Mouse (Mus musculus): ENCODE data around the gene Otof. TPM values are rescaled to one million over a fixed set of nuclear protein-coding genes. Genes with fewer than 3 reads are reported as not detected.

Gene Otof
- polyA plus RNA-seq, 1 experiment from 2014 or later: not detected

GRCm38 (mm10) chr5:30470454-30470853, 8.7 kb upstream of the Otof start:
- Histone ChIP-seq H3K9me3 (ENCODE audit: low read length) (no peaks in the 10 kb centered on the region), H3K27me3 (ENCODE audit: insufficient read depth, low read length) (peaks cover 16% of the 10 kb centered on the region), H3K36me3 (replicated peaks; ENCODE audit: insufficient read depth, low read length) (no peaks in the 10 kb centered on the region), H3K27ac (ENCODE audit: low read depth) (no peak overlapping the region), H3K9ac (replicated peaks) (no peak overlapping the region), H3K4me3 (ENCODE audit: low read depth, low read length) (no peak overlapping the region), H3K4me1 (ENCODE audit: insufficient read depth) (no peaks in the 10 kb centered on the region), H3K4me2 (ENCODE audit: low read depth, low read length) (no peak overlapping the region)
- no peak for DNase-seq
- WGBS (ENCODE audit: insufficient replicate concordance): 54% methylated on average over 6 of the region's 6 CpGs
- no peak for TF ChIP-seq CTCF (IDR thresholded peaks at IDR 0.05; ENCODE audit: low read depth)
- TF ChIP-seq EP300 (IDR thresholded peaks at IDR 0.05; ENCODE audit: low read depth): no peak
- no peak for ATAC-seq

- ATAC-seq (no peak), DNase-seq (no peak)
- Histone ChIP-seq H3K9me3 (ENCODE audit: low read length) (no peaks in the 10 kb centered on the region), H3K9ac (replicated peaks) (no peak overlapping the region), H3K36me3 (replicated peaks; ENCODE audit: insufficient read depth, low read length) (no peaks in the 10 kb centered on the region), H3K4me2 (ENCODE audit: low read depth, low read length) (no peak overlapping the region), H3K4me1 (ENCODE audit: insufficient read depth) (no peaks in the 10 kb centered on the region), H3K27ac (ENCODE audit: low read depth) (no peak overlapping the region), H3K4me3 (ENCODE audit: low read depth, low read length) (no peak overlapping the region), H3K27me3 (ENCODE audit: insufficient read depth, low read length) (peaks cover 30% of the 10 kb centered on the region)
- TF ChIP-seq CTCF (IDR thresholded peaks at IDR 0.05; ENCODE audit: low read depth) (no peak), EP300 (IDR thresholded peaks at IDR 0.05; ENCODE audit: low read depth) (no peak)
- 29% methylated on average over 9 of the region's 9 CpGs for WGBS (ENCODE audit: insufficient replicate concordance)
Measured at GRCm38 (mm10) chr5:30466315-30466714, 4.6 kb upstream of the Otof start.

GRCm38 (mm10) chr5:30465861-30466260, 4.1 kb upstream of the Otof start, which contains the start of gene 1700001C02Rik:
Gene 1700001C02Rik (plus strand): TSS chr5:30466047.
- no peak within 1 kb of the TSS for H3K4me3 ChIP-seq (ENCODE audit: low read depth, low read length)
- ATAC-seq: no peak
- WGBS (ENCODE audit: insufficient replicate concordance): 13% methylated on average over 21 of the region's 21 CpGs

GRCm38 (mm10) chr5:30460155-30460554, 1.6 kb downstream of the Otof start:
- Histone ChIP-seq H3K27me3 (ENCODE audit: insufficient read depth, low read length) (peaks cover 12% of the 10 kb centered on the region; the same call in 1 of the 2 replicates), H3K27ac (ENCODE audit: low read depth) (no peak overlapping the region), H3K4me2 (ENCODE audit: low read depth, low read length) (no peak overlapping the region), H3K4me3 (ENCODE audit: low read depth, low read length) (no peak overlapping the region), H3K9me3 (ENCODE audit: low read length) (no peaks in the 10 kb centered on the region), H3K4me1 (ENCODE audit: insufficient read depth) (no peaks in the 10 kb centered on the region), H3K36me3 (replicated peaks; ENCODE audit: insufficient read depth, low read length) (no peaks in the 10 kb centered on the region), H3K9ac (replicated peaks) (no peak overlapping the region)
- ATAC-seq (no peak), DNase-seq (no peak)
- 36% methylated on average over 4 of the region's 4 CpGs for WGBS (ENCODE audit: insufficient replicate concordance)
- TF ChIP-seq CTCF (IDR thresholded peaks at IDR 0.05; ENCODE audit: low read depth) (no peak), EP300 (IDR thresholded peaks at IDR 0.05; ENCODE audit: low read depth) (no peak)

More at GRCm38 (mm10) chr5:30465861-30466260, 4.1 kb upstream of the Otof start, which contains the start of gene 1700001C02Rik:
- no peak for TF ChIP-seq CTCF (IDR thresholded peaks at IDR 0.05; ENCODE audit: low read depth)
- peaks cover 31% of the 10 kb centered on the region for H3K27me3 ChIP-seq (ENCODE audit: insufficient read depth, low read length)
- no peak for DNase-seq
- no peak within 1 kb of the TSS for H3K9ac ChIP-seq (replicated peaks)
- H3K36me3 ChIP-seq (replicated peaks; ENCODE audit: insufficient read depth, low read length): no peaks in the 10 kb centered on the region
- H3K4me2 ChIP-seq (ENCODE audit: low read depth, low read length): no peak within 1 kb of the TSS
- no peaks in the 10 kb centered on the region for H3K9me3 ChIP-seq (ENCODE audit: low read length)
- no peaks in the 10 kb centered on the region for H3K4me1 ChIP-seq (ENCODE audit: insufficient read depth)
- H3K27ac ChIP-seq (ENCODE audit: low read depth): no peak within 1 kb of the TSS

- ATAC-seq: no peak
- 40% methylated on average over 6 of the region's 6 CpGs for WGBS (ENCODE audit: insufficient replicate concordance)
Measured at GRCm38 (mm10) chr5:30456056-30456455, 5.7 kb downstream of the Otof start.

GRCm38 (mm10) chr5:30444327-30444895, 17.3 kb downstream of the Otof start:
- no peak for TF ChIP-seq CTCF (IDR thresholded peaks at IDR 0.05; ENCODE audit: low read depth)
- TF ChIP-seq EP300 (IDR thresholded peaks at IDR 0.05; ENCODE audit: low read depth): no peak
- 80% methylated on average over 13 of the region's 13 CpGs for WGBS (ENCODE audit: insufficient replicate concordance)
- ATAC-seq: no peak
- Histone ChIP-seq H3K27ac (ENCODE audit: low read depth) (no peak overlapping the region), H3K4me3 (ENCODE audit: low read depth, low read length) (no peak overlapping the region), H3K9me3 (ENCODE audit: low read length) (no peaks in the 10 kb centered on the region), H3K4me1 (ENCODE audit: insufficient read depth) (no peaks in the 10 kb centered on the region), H3K9ac (replicated peaks) (no peak overlapping the region), H3K27me3 (ENCODE audit: insufficient read depth, low read length) (no peaks in the 10 kb centered on the region), H3K36me3 (replicated peaks; ENCODE audit: insufficient read depth, low read length) (no peaks in the 10 kb centered on the region), H3K4me2 (ENCODE audit: low read depth, low read length) (no peak overlapping the region)
- DNase-seq: no peak

More at GRCm38 (mm10) chr5:30456056-30456455, 5.7 kb downstream of the Otof start:
- Histone ChIP-seq H3K4me1 (ENCODE audit: insufficient read depth) (no peaks in the 10 kb centered on the region), H3K4me2 (ENCODE audit: low read depth, low read length) (no peak overlapping the region), H3K9me3 (ENCODE audit: low read length) (no peaks in the 10 kb centered on the region), H3K36me3 (replicated peaks; ENCODE audit: insufficient read depth, low read length) (no peaks in the 10 kb centered on the region), H3K27ac (ENCODE audit: low read depth) (no peak overlapping the region), H3K9ac (replicated peaks) (no peak overlapping the region), H3K4me3 (ENCODE audit: low read depth, low read length) (no peak overlapping the region), H3K27me3 (ENCODE audit: insufficient read depth, low read length) (no peaks in the 10 kb centered on the region)
- TF ChIP-seq EP300 (IDR thresholded peaks at IDR 0.05; ENCODE audit: low read depth): no peak
- peak; percentile 40 for TF ChIP-seq CTCF (IDR thresholded peaks at IDR 0.05; ENCODE audit: low read depth)
- DNase-seq: no peak

Data from liver, postnatal 0 days (tissue).